Mouse (Mus musculus) retina, embryonic 14.5 days (tissue): Measurements from ENCODE around the gene Sugct.
A peak's percentile ranks its signal among the peaks of the same experiment; 100 is the strongest.

ENCODE experiments used
- DNase-seq: peaks from one replicate; pipeline ENCODE4 v3.0.0-alpha.2; 2015; ENCODE audit warnings: low spot score

Sugct gene

GRCm38 (mm10) chr13:17030761-17031160 is 664.6 kb downstream of the Sugct start:
- DNase-seq: no peak

DNA sequence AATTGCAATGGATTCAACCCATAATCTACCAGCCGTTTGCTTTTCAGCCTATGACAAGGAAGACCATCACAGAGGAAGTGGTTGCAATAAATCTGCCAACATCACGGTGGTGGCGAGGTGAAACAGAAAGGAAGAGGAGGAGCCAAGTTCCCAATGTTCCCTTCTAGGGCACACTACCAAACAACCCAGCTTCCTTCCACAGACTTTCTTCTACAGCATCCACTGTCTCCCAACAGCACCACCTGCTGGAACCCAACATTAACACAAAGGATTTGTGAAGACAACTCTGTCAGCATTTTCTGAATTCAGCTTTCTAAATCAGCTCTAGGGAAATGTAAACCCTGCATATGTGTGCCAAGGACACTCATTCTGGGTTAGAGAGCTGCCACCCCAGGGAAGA is 666.8 kb downstream of the Sugct start:
- peak; percentile 64 for DNase-seq

DNA sequence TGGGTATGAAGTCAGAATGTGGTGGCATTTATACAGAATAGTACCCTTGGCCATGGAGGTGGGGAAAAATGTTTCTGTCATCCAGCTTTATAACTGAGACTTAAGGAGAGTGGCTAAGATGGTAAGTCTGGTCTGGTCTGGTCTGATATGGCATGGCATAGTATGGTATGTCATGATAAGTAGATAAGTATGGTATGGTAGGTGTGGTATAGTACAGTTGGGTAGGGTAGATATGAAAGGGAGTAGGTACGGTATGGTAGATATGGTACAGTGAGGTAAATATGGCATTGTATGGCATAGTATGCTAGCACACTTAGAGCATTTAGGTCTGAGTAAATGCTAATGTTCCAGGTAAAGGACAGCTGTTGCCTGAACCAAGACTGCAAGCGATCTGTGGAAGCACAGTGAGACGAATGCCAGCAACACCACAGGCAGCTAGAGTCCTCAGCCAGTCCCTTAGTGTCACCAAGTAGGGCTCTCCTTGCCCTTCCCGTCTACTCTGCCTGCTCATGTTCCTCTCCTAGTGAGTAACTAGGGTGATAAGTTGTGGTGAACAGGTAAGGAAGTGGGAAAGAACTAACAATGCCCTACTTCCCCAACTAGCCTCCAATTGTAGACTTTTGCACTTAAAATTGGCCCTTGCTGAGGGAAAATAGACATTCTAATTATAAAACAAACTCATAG is 667.4 kb downstream of the Sugct start:
- DNase-seq: no peak

DNA sequence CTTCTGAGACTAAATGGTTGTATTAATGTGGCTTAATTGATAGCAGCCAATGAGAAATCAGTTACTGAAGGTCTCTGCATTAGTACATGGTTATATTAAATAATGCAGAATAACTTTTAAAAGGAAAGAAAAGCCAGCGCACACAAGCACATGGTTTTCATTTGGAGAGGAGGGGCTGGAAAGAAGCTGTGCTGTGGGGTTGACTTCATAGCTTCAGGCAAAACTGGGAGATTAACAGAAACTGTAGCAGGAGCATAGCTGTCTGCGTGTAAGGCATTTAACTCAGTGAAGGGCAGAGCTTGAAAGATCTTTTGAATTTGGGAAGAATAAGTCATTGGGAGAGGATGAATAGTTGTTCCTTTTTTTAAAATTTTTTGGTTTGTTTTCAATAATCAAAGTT is 668.4 kb downstream of the Sugct start:
- DNase-seq: no peak

DNA sequence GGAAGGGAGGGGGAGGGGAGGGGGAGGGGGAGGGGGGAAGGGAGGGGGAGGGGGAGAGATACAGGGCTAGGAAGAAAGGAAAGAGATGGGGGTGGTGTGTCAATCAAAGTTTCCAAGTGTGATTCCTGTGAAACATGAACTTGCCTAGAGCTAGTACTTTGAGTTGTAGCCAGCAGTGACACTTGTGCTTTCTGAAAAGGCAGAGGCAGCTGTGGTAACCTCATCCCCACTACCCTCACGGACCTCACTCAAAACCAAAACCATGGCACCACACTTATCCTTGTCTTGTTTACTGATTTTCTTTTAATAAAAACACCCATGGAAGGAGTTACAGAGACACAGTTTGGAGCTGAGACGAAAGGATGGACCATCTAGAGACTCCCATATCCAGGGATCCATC is 698.9 kb downstream of the Sugct start:
- DNase-seq: no peak

- DNase-seq: no peak
Measured at GRCm38 (mm10) chr13:16995321-16995720, 700.0 kb downstream of the Sugct start.

DNA sequence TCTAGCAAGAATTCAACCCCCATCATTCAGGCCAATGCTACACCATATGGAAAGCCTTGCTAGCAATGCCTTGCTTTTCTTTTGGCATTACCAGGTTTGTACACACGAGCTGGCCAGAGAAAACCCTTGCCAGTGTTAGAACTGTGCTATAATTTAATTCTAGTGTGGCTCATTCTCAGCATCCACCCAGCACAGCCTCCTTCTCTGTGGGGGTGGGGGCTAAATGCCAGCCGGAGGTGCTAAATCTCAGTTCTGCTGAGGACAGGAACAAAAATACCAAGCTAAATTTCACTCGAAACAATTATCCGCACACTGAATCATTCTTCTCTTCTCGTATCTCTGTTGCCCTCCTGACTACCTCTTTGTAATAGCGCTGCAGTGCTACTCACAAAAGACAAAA is 717.6 kb downstream of the Sugct start:
- DNase-seq: no peak

- no peak for DNase-seq
Measured at GRCm38 (mm10) chr13:16971277-16971676, 724.1 kb downstream of the Sugct start.

GRCm38 (mm10) chr13:16968995-16969394 is 726.4 kb downstream of the Sugct start:
- no peak for DNase-seq

GRCm38 (mm10) chr13:16964823-16965475 is 730.4 kb downstream of the Sugct start:
- no peak for DNase-seq

GRCm38 (mm10) chr13:16952045-16952444 is 743.3 kb downstream of the Sugct start:
- DNase-seq: no peak

GRCm38 (mm10) chr13:16939466-16939811 is 755.9 kb downstream of the Sugct start:
- DNase-seq: no peak

GRCm38 (mm10) chr13:16938552-16939465 is 756.5 kb downstream of the Sugct start:
- DNase-seq: no peak

DNA sequence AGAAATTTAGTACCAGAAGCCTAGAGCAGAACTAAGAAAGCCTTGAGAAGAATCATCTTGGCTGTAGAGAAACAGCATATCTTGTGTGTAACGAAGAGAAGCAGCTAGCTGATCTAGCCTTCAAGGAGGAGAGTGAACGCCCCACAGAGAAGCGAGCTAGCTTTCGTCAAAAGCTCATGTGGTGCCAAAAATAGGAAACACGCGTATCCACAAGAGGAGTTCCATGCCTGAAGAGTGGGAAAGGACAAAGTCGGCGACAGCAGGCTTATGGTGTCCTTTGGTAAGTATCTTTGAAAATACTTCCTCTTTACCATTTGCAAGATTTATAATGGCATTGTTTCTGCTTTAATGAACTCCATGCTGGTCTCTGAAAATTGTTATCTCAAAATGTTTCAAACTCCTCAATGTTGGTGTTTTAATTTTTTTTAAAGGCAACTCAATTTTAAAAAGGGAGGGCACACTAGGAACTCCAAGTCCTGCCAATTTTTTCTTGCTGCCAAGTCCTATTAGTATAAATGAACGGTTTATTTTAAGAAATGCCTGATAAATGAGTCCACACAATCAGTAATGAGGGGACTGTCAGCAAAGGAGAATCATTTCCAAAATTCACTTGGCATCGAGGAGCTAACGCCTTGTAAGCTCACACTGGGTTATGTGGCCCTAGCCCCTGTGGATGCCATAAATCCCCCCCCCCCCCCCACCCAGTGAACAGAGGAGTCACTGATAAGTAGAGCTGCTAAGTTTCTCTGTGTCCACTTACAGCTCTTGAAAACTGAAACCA is 757.7 kb downstream of the Sugct start:
- peak; percentile 26 for DNase-seq

DNA sequence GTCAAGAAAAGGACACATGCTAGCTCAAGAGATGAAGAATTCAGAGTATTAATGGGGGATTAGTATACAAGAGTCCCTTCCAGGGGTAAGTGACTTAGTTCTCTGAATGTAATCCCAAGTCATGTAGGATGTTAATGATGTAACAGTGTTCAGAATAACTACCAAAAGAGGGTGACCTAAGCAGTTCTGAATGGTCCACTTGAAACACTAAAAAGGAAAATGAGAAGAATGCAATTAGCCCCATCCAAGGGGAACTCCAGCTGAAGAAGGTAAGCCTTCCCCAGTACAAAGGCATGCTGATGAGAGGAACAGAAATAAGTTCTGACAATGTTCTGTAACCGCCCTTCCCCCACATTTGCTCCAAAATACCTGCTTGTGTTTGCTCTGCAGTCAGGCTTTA is 760.3 kb downstream of the Sugct start:
- DNase-seq: no peak

GRCm38 (mm10) chr13:16933600-16933999 is 761.8 kb downstream of the Sugct start:
- DNase-seq: no peak

- DNase-seq: no peak
Measured at GRCm38 (mm10) chr13:16921305-16921704, 774.0 kb downstream of the Sugct start.

- no peak for DNase-seq
Measured at GRCm38 (mm10) chr13:16915697-16916096, 779.7 kb downstream of the Sugct start.

DNA sequence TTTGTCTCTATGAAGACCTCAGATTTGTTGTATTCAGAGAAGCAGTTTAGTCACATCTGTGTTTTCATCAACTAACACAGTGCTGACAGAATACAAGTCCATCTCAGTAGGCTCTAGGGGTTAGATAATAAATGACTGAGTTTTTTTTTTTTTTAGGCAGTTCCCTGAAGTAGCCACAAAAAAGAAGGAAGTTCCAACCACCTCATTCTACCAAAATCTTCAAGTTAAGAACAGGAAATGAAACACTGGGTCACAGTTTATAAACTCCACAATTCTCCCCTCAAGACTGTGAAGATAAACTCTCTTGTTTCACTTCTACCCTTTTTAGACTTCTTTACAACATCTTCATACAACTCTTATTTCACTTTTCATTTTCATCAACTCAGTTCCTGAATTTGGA is 783.1 kb downstream of the Sugct start:
- no peak for DNase-seq

DNA sequence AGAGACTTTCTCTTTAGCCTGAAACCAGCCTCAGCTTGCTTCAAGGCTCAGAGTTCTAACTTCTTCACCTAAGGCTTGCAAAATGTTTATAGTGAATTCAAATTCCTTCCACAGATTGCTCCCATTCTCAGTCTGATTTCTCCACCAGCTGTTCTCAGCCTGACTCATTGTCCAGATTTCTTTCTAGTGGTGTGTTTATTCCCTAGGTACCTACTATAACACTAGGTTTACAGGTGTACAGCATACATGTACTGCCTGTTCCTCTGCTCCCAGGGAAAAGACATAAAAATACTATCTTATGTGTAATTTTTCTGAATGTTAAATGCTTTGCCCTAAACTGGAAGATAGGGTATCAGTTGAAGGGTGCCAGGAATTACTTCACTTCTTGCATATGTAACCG is 788.4 kb downstream of the Sugct start:
- DNase-seq: no peak

DNA sequence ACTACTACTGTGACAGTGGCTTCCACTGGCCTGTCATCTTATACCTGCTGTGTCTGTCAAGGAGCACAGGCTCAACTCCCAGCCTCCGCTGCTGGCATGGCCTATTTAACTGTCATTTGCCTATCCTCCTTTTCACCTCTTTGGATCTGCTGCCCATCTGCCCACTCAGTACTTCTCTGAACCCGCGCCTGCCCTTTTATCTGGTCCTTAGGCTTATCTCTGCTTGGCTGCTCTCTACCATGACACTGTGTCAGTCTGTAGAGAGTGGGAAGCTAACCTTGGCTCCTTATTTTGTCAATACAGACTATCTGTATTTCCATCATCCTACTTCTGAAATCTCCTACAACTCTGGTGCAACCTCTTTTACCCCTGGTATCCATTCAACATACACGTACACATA is 793.9 kb downstream of the Sugct start:
- no peak for DNase-seq

GRCm38 (mm10) chr13:16898084-16898792 is 797.1 kb downstream of the Sugct start:
- DNase-seq: no peak
